Mouse (Mus musculus): ENCODE data around the gene Mrps6.
A peak's percentile ranks its signal among the peaks of the same experiment; 100 is the strongest.

The Mrps6 gene

GRCm38 (mm10) chr16:92057852-92058643, at the start of gene Mrps6, which contains the start of the genes Gm49711 and Slc5a3:
Gene Mrps6 (plus strand): TSS chr16:92058270.
Gene Gm49711 (plus strand): TSS chr16:92058316.
Gene Slc5a3 (plus strand): TSS chr16:92058322.
- DNase-seq (ENCODE audit: low spot score in 2 of 2) = peak; percentile 82 to 85

GRCm38 (mm10) chr16:92009586-92009985, 48.5 kb upstream of the Mrps6 start:
- DNase-seq (ENCODE audit: low spot score in 2 of 2) = no peak

- DNase-seq (ENCODE audit: low spot score in 2 of 2) = no peak
Measured at GRCm38 (mm10) chr16:92016792-92017191, 41.3 kb upstream of the Mrps6 start.

GRCm38 (mm10) chr16:92019141-92020118, 38.6 kb upstream of the Mrps6 start:
- peak in 1 of 2 experiments; percentile 21 for DNase-seq (ENCODE audit: low spot score in 2 of 2)

GRCm38 (mm10) chr16:92021656-92022400, 36.2 kb upstream of the Mrps6 start:
- no peak for DNase-seq (ENCODE audit: low spot score in 2 of 2)

GRCm38 (mm10) chr16:92022494-92023283, 35.4 kb upstream of the Mrps6 start:
- DNase-seq (ENCODE audit: low spot score in 2 of 2) = no peak

GRCm38 (mm10) chr16:92033286-92033685, 24.8 kb upstream of the Mrps6 start:
- no peak for DNase-seq (ENCODE audit: low spot score in 2 of 2)

GRCm38 (mm10) chr16:92034676-92035075, 23.4 kb upstream of the Mrps6 start:
- DNase-seq (ENCODE audit: low spot score in 2 of 2) = no peak

GRCm38 (mm10) chr16:92036701-92037100, 21.4 kb upstream of the Mrps6 start:
- no peak for DNase-seq (ENCODE audit: low spot score in 2 of 2)

- no peak for DNase-seq (ENCODE audit: low spot score in 2 of 2)
Measured at GRCm38 (mm10) chr16:92037891-92038607, 20.0 kb upstream of the Mrps6 start.

- peak; percentile 10 to 22 for DNase-seq (ENCODE audit: low spot score in 2 of 2)
Measured at GRCm38 (mm10) chr16:92039421-92039820, 18.6 kb upstream of the Mrps6 start.

- no peak for DNase-seq (ENCODE audit: low spot score in 2 of 2)
Measured at GRCm38 (mm10) chr16:92039966-92040365, 18.1 kb upstream of the Mrps6 start.

GRCm38 (mm10) chr16:92051777-92052310, 6.2 kb upstream of the Mrps6 start:
- no peak for DNase-seq (ENCODE audit: low spot score in 2 of 2)

- DNase-seq (ENCODE audit: low spot score in 2 of 2) = no peak
Measured at GRCm38 (mm10) chr16:92052569-92052968, 5.5 kb upstream of the Mrps6 start.

- no peak for DNase-seq (ENCODE audit: low spot score in 2 of 2)
Measured at GRCm38 (mm10) chr16:92056711-92057110, 1.4 kb upstream of the Mrps6 start.

- DNase-seq (ENCODE audit: low spot score in 2 of 2) = peak in 1 of 2 experiments; percentile 4
Measured at GRCm38 (mm10) chr16:92057456-92057851, 616 bp upstream of the Mrps6 start.

GRCm38 (mm10) chr16:92058644-92059620, 862 bp downstream of the Mrps6 start:
- DNase-seq (ENCODE audit: low spot score in 2 of 2) = no peak

GRCm38 (mm10) chr16:92060213-92060612, 2.1 kb downstream of the Mrps6 start:
- DNase-seq (ENCODE audit: low spot score in 2 of 2) = no peak

- no peak for DNase-seq (ENCODE audit: low spot score in 2 of 2)
Measured at GRCm38 (mm10) chr16:92061586-92061985, 3.5 kb downstream of the Mrps6 start.

All from urinary bladder, postnatal 36 days (tissue).